Mouse (Mus musculus) hindbrain, embryonic 16.5 days (tissue): ENCODE data around the gene Rprd2. TPM values are rescaled to one million over a fixed set of nuclear protein-coding genes. Genes with fewer than 3 reads are reported as not detected.
A peak's percentile ranks its signal among the peaks of the same experiment; 100 is the strongest.
"Not testable (repeated sequence)": the region's sequence is repeated elsewhere in the genome, so short reads cannot be mapped to it uniquely, and the experiment has no call there.

ENCODE experiments used
- ATAC-seq: fragments of 200-750 bp; cut with Nextera tagmentation; 2 replicates; pipeline ENCODE4 v1.8.0; 2017; ENCODE audit warnings: moderate TSS enrichment, moderate library complexity
- H3K27ac ChIP-seq: fragments of 300-500 bp; sonication (generic); 2 replicates; pipeline ENCODE4 v1.5.1; 2014; ENCODE audit warnings: low read depth, mild to moderate bottlenecking, control low read depth, low read length, moderate library complexity
- H3K27me3 ChIP-seq: fragments of 300-500 bp; sonication (generic); replicated peaks from 2 replicates; pipeline ENCODE4 v1.6.1; 2014; ENCODE audit warnings: low read length; ENCODE audit not compliant: control insufficient read depth, insufficient read depth
- H3K36me3 ChIP-seq: fragments of 300-500 bp; sonication (generic); 2 replicates; pipeline ENCODE4 v1.6.1; 2014; ENCODE audit warnings: mild to moderate bottlenecking, low read length, moderate library complexity, mixed read lengths; ENCODE audit not compliant: control insufficient read depth, insufficient read depth
- H3K4me1 ChIP-seq: fragments of 300-500 bp; sonication (generic); 2 replicates; pipeline ENCODE4 v1.6.1; 2014; ENCODE audit warnings: low read depth, low read length; ENCODE audit not compliant: control insufficient read depth, insufficient read depth
- H3K4me2 ChIP-seq: fragments of 300-500 bp; sonication (generic); 2 replicates; pipeline ENCODE4 v1.6.1; 2014; ENCODE audit warnings: mild to moderate bottlenecking, low read length, control low read depth, moderate library complexity
- H3K4me3 ChIP-seq: fragments of 300-500 bp; sonication (generic); 2 replicates; pipeline ENCODE4 v1.5.1; 2014; ENCODE audit warnings: mild to moderate bottlenecking, low read length, control low read depth, moderate library complexity
- H3K9ac ChIP-seq: fragments of 300-500 bp; sonication (generic); 2 replicates; pipeline ENCODE4 v1.6.1; 2014; ENCODE audit warnings: low read depth, mild to moderate bottlenecking, control low read depth, low read length, moderate library complexity
- H3K9me3 ChIP-seq: fragments of 300-500 bp; sonication (generic); 2 replicates; pipeline ENCODE4 v1.6.1; 2014; ENCODE audit warnings: mild to moderate bottlenecking, low read length, moderate library complexity; ENCODE audit not compliant: control insufficient read depth
- WGBS: fragments of 180-500 bp; shearing (Covaris S2); extraction: QIAGEN DNeasy Blood & Tissue Kit; methylation state at CpG from one replicate; pipeline ENCODE4 v1.1.7; 2014; 5-methylcytosine and 5-hydroxymethylcytosine counted together
- polyA plus RNA-seq: library from polyadenylated mRNA; unstranded; fragments of >200 nt; fragmentation: Nextera tagmentation; extraction: Ambion mirVana; gene quantifications from 2 replicates; pipeline ENCODE4 v1.2.1, GENCODE M21; 2015

The Rprd2 gene
- polyA plus RNA-seq, 1 experiment from 2014 or later: 17.6 TPM

GRCm38 (mm10) chr3:95858278-95858677 is 39.6 kb upstream of the Rprd2 start:
- H3K9ac ChIP-seq, H3K4me3 ChIP-seq, H3K4me2 ChIP-seq, H3K27ac ChIP-seq, H3K36me3 ChIP-seq, H3K27me3 ChIP-seq, ATAC-seq, H3K4me1 ChIP-seq, H3K9me3 ChIP-seq: not testable (repeated sequence)
- WGBS: 82% methylated on average over 3 of the region's 3 CpGs

- WGBS: 87% methylated on average over 1 of the region's 1 CpGs
- ATAC-seq, H3K9ac ChIP-seq, H3K4me1 ChIP-seq, H3K27me3 ChIP-seq, H3K36me3 ChIP-seq, H3K4me3 ChIP-seq, H3K9me3 ChIP-seq, H3K27ac ChIP-seq, H3K4me2 ChIP-seq: not testable (repeated sequence)
These were observed 38.4 kb upstream of the Rprd2 start for GRCm38 (mm10) chr3:95857050-95857449.

GRCm38 (mm10) chr3:95856115-95856514 is 37.5 kb upstream of the Rprd2 start:
- H3K9me3 ChIP-seq: no peaks in the 10 kb centered on the region
- peaks cover 8% of the 10 kb centered on the region for H3K4me1 ChIP-seq
- peak overlapping the region; percentile 72 for H3K27ac ChIP-seq
- peak overlapping the region; percentile 71 for H3K4me2 ChIP-seq
- WGBS: 23% methylated on average over 7 of the region's 7 CpGs
- H3K27me3 ChIP-seq: no peaks in the 10 kb centered on the region
- H3K4me3 ChIP-seq: peak overlapping the region; percentile 90
- H3K9ac ChIP-seq: peak overlapping the region; percentile 83
- ATAC-seq: peak; percentile 19
- H3K36me3 ChIP-seq: peaks cover 13% of the 10 kb centered on the region

GRCm38 (mm10) chr3:95855502-95856089 is 36.9 kb upstream of the Rprd2 start, which contains the start of gene Prpf3:
Gene Prpf3, minus strand, starts transcription at chr3:95855885.
- Histone ChIP-seq H3K4me2 (peak within 1 kb of the TSS; percentile 71), H3K27me3 (no peaks in the 10 kb centered on the region), H3K36me3 (peaks cover 13% of the 10 kb centered on the region), H3K9me3 (no peaks in the 10 kb centered on the region), H3K4me1 (peaks cover 8% of the 10 kb centered on the region), H3K9ac (peak within 1 kb of the TSS; percentile 83), H3K4me3 (peak within 1 kb of the TSS; percentile 90), H3K27ac (peak within 1 kb of the TSS; percentile 80)
- WGBS: 0% methylated on average over 56 of the region's 56 CpGs
- peak; percentile 99 for ATAC-seq

GRCm38 (mm10) chr3:95851317-95851716 is 32.7 kb upstream of the Rprd2 start:
- H3K4me2 ChIP-seq: no peak overlapping the region
- H3K9ac ChIP-seq: no peak overlapping the region
- H3K36me3 ChIP-seq: peaks cover 27% of the 10 kb centered on the region
- H3K27ac ChIP-seq: no peak overlapping the region
- no peak overlapping the region for H3K4me3 ChIP-seq
- no peak for ATAC-seq
- H3K27me3 ChIP-seq: no peaks in the 10 kb centered on the region
- 96% methylated on average over 8 of the region's 8 CpGs for whole genome bisulfite sequencing
- no peaks in the 10 kb centered on the region for H3K9me3 ChIP-seq
- H3K4me1 ChIP-seq: peaks cover 8% of the 10 kb centered on the region

- Histone ChIP-seq H3K9ac (no peak overlapping the region), H3K9me3 (no peaks in the 10 kb centered on the region), H3K27me3 (no peaks in the 10 kb centered on the region), H3K4me3 (no peak overlapping the region), H3K4me1 (peaks cover 6% of the 10 kb centered on the region), H3K36me3 (peaks cover 32% of the 10 kb centered on the region), H3K4me2 (no peak overlapping the region), H3K27ac (no peak overlapping the region)
- ATAC-seq: no peak
- WGBS: 91% methylated on average over 4 of the region's 4 CpGs
These were observed 31.9 kb upstream of the Rprd2 start for GRCm38 (mm10) chr3:95850611-95851010.

GRCm38 (mm10) chr3:95842503-95843214 is 24.0 kb upstream of the Rprd2 start:
- Histone ChIP-seq H3K4me3 (no peak overlapping the region), H3K27me3 (no peaks in the 10 kb centered on the region), H3K27ac (no peak overlapping the region), H3K36me3 (peaks cover 44% of the 10 kb centered on the region), H3K9ac (no peak overlapping the region), H3K4me2 (no peak overlapping the region), H3K9me3 (no peaks in the 10 kb centered on the region), H3K4me1 (no peaks in the 10 kb centered on the region)
- ATAC-seq: no peak
- WGBS: 88% methylated on average over 3 of the region's 3 CpGs

GRCm38 (mm10) chr3:95839250-95839649 is 20.6 kb upstream of the Rprd2 start:
- H3K36me3 ChIP-seq: peaks cover 37% of the 10 kb centered on the region
- no peak for ATAC-seq
- 96% methylated on average over 2 of the region's 2 CpGs for WGBS

GRCm38 (mm10) chr3:95829053-95829452 is 10.4 kb upstream of the Rprd2 start:
- H3K9ac ChIP-seq: no peak overlapping the region
- H3K4me2 ChIP-seq: no peak overlapping the region
- H3K9me3 ChIP-seq: no peaks in the 10 kb centered on the region
- no peaks in the 10 kb centered on the region for H3K4me1 ChIP-seq
- WGBS: over 99% methylated on average over 4 of the region's 4 CpGs
- no peaks in the 10 kb centered on the region for H3K27me3 ChIP-seq
- ATAC-seq: no peak
- peaks cover 38% of the 10 kb centered on the region for H3K36me3 ChIP-seq
- no peak overlapping the region for H3K27ac ChIP-seq
- H3K4me3 ChIP-seq: no peak overlapping the region

More at GRCm38 (mm10) chr3:95839250-95839649, 20.6 kb upstream of the Rprd2 start:
- H3K27me3 ChIP-seq: no peaks in the 10 kb centered on the region
- H3K4me3 ChIP-seq: no peak overlapping the region
- H3K9ac ChIP-seq: no peak overlapping the region
- no peaks in the 10 kb centered on the region for H3K9me3 ChIP-seq
- H3K4me2 ChIP-seq: no peak overlapping the region
- no peak overlapping the region for H3K27ac ChIP-seq
- H3K4me1 ChIP-seq: no peaks in the 10 kb centered on the region
